Mouse (Mus musculus): Measurements from ENCODE around the gene Gm20388. TPM values are rescaled to one million over a fixed set of nuclear protein-coding genes. Genes with fewer than 3 reads are reported as not detected.
"Not testable (repeated sequence)": the region's sequence is repeated elsewhere in the genome, so short reads cannot be mapped to it uniquely, and the experiment has no call there.

Gene Gm20388
- polyA plus RNA-seq, 1 experiment from 2014 or later: not detected

GRCm38 (mm10) chr8:121314036-121314435, 1403.4 kb downstream of the Gm20388 start:
- H3K27me3 ChIP-seq (ENCODE audit: control insufficient read depth, insufficient read depth, low read length): no peaks in the 10 kb centered on the region
- no peaks in the 10 kb centered on the region for H3K9me3 ChIP-seq (ENCODE audit: control insufficient read depth, low read length)
- no peak overlapping the region for H3K27ac ChIP-seq (ENCODE audit: low read depth, low read length)
- DNase-seq (ENCODE audit: low spot score, missing footprints) (no peak), ATAC-seq (ENCODE audit: low FRiP score) (no peak)
- no peak overlapping the region for H3K4me3 ChIP-seq (ENCODE audit: low read depth, low read length)
- H3K36me3 ChIP-seq (ENCODE audit: control insufficient read depth, insufficient read depth, low read length): no peaks in the 10 kb centered on the region
- no peak overlapping the region for H3K9ac ChIP-seq (ENCODE audit: low read length)
- WGBS: 79% methylated on average over 5 of the region's 5 CpGs
- no peak overlapping the region for H3K4me2 ChIP-seq
- H3K4me1 ChIP-seq (ENCODE audit: control insufficient read depth, insufficient read depth, low read length): no peaks in the 10 kb centered on the region

- Histone ChIP-seq H3K4me3 (ENCODE audit: low read depth, low read length) (no peak overlapping the region), H3K27ac (ENCODE audit: low read depth, low read length) (no peak overlapping the region), H3K9me3 (ENCODE audit: control insufficient read depth, low read length) (no peaks in the 10 kb centered on the region), H3K36me3 (ENCODE audit: control insufficient read depth, insufficient read depth, low read length) (no peaks in the 10 kb centered on the region), H3K4me1 (ENCODE audit: control insufficient read depth, insufficient read depth, low read length) (no peaks in the 10 kb centered on the region), H3K4me2 (no peak overlapping the region), H3K27me3 (ENCODE audit: control insufficient read depth, insufficient read depth, low read length) (no peaks in the 10 kb centered on the region), H3K9ac (ENCODE audit: low read length) (no peak overlapping the region)
- ATAC-seq (ENCODE audit: low FRiP score) (no peak), DNase-seq (ENCODE audit: low spot score, missing footprints) (no peak)
- 74% methylated on average over 3 of the region's 3 CpGs for WGBS
Measured at GRCm38 (mm10) chr8:121315569-121315968, 1404.9 kb downstream of the Gm20388 start.

- no peak for DNase-seq (ENCODE audit: low spot score, missing footprints)
- 81% methylated on average over 18 of the region's 18 CpGs for WGBS
- H3K9me3 ChIP-seq (ENCODE audit: control insufficient read depth, low read length): no peaks in the 10 kb centered on the region
- H3K27me3 ChIP-seq (ENCODE audit: control insufficient read depth, insufficient read depth, low read length): no peaks in the 10 kb centered on the region
- H3K36me3 ChIP-seq (ENCODE audit: control insufficient read depth, insufficient read depth, low read length): no peaks in the 10 kb centered on the region
- no peak overlapping the region for H3K4me2 ChIP-seq
- no peaks in the 10 kb centered on the region for H3K4me1 ChIP-seq (ENCODE audit: control insufficient read depth, insufficient read depth, low read length)
- no peak overlapping the region for H3K9ac ChIP-seq (ENCODE audit: low read length)
- H3K27ac ChIP-seq (ENCODE audit: low read depth, low read length): no peak overlapping the region
- H3K4me3 ChIP-seq (ENCODE audit: low read depth, low read length): no peak overlapping the region
- no peak for ATAC-seq (ENCODE audit: low FRiP score)
Measured at GRCm38 (mm10) chr8:121316009-121316408, 1405.4 kb downstream of the Gm20388 start.

GRCm38 (mm10) chr8:121318756-121319155, 1408.1 kb downstream of the Gm20388 start:
- not testable (repeated sequence) for H3K9ac ChIP-seq (ENCODE audit: low read length); H3K9me3 ChIP-seq (ENCODE audit: control insufficient read depth, low read length); H3K4me2 ChIP-seq; H3K27me3 ChIP-seq (ENCODE audit: control insufficient read depth, insufficient read depth, low read length); H3K4me3 ChIP-seq (ENCODE audit: low read depth, low read length); DNase-seq (ENCODE audit: low spot score, missing footprints); H3K27ac ChIP-seq (ENCODE audit: low read depth, low read length); ATAC-seq (ENCODE audit: low FRiP score); H3K36me3 ChIP-seq (ENCODE audit: control insufficient read depth, insufficient read depth, low read length); H3K4me1 ChIP-seq (ENCODE audit: control insufficient read depth, insufficient read depth, low read length)
- WGBS: no CpG with 5 or more reads among the region's 19 CpGs

- 70% methylated on average over 5 of the region's 5 CpGs for WGBS
- ATAC-seq (ENCODE audit: low FRiP score): no peak
- no peak for DNase-seq (ENCODE audit: low spot score, missing footprints)
- H3K4me2 ChIP-seq: no peak overlapping the region
- H3K27ac ChIP-seq (ENCODE audit: low read depth, low read length): no peak overlapping the region
- H3K4me3 ChIP-seq (ENCODE audit: low read depth, low read length): no peak overlapping the region
- H3K4me1 ChIP-seq (ENCODE audit: control insufficient read depth, insufficient read depth, low read length): no peaks in the 10 kb centered on the region
- no peaks in the 10 kb centered on the region for H3K9me3 ChIP-seq (ENCODE audit: control insufficient read depth, low read length)
- H3K9ac ChIP-seq (ENCODE audit: low read length): no peak overlapping the region
- no peaks in the 10 kb centered on the region for H3K27me3 ChIP-seq (ENCODE audit: control insufficient read depth, insufficient read depth, low read length)
- no peaks in the 10 kb centered on the region for H3K36me3 ChIP-seq (ENCODE audit: control insufficient read depth, insufficient read depth, low read length)
Measured at GRCm38 (mm10) chr8:121319491-121319890, 1408.8 kb downstream of the Gm20388 start.

- H3K4me3 ChIP-seq (ENCODE audit: low read depth, low read length): no peak overlapping the region
- ATAC-seq (ENCODE audit: low FRiP score): no peak
- no peak for DNase-seq (ENCODE audit: low spot score, missing footprints)
- no peak overlapping the region for H3K9ac ChIP-seq (ENCODE audit: low read length)
- 64% methylated on average over 18 of the region's 18 CpGs for WGBS
- no peaks in the 10 kb centered on the region for H3K36me3 ChIP-seq (ENCODE audit: control insufficient read depth, insufficient read depth, low read length)
- no peaks in the 10 kb centered on the region for H3K27me3 ChIP-seq (ENCODE audit: control insufficient read depth, insufficient read depth, low read length)
- no peak overlapping the region for H3K27ac ChIP-seq (ENCODE audit: low read depth, low read length)
- H3K9me3 ChIP-seq (ENCODE audit: control insufficient read depth, low read length): no peaks in the 10 kb centered on the region
- no peak overlapping the region for H3K4me2 ChIP-seq
- H3K4me1 ChIP-seq (ENCODE audit: control insufficient read depth, insufficient read depth, low read length): peaks cover 4% of the 10 kb centered on the region; the same call in 1 of the 2 replicates
Measured at GRCm38 (mm10) chr8:121326164-121326910, 1415.7 kb downstream of the Gm20388 start.

- no peaks in the 10 kb centered on the region for H3K4me1 ChIP-seq (ENCODE audit: control insufficient read depth, insufficient read depth, low read length)
- H3K36me3 ChIP-seq (ENCODE audit: control insufficient read depth, insufficient read depth, low read length): no peaks in the 10 kb centered on the region
- H3K9ac ChIP-seq (ENCODE audit: low read length): no peak overlapping the region
- H3K27ac ChIP-seq (ENCODE audit: low read depth, low read length): no peak overlapping the region
- DNase-seq (ENCODE audit: low spot score, missing footprints): no peak
- H3K9me3 ChIP-seq (ENCODE audit: control insufficient read depth, low read length): 0 out of 2 replicates have a peak, but pooled peaks cover 4% of the 10 kb centered on the region
- no peak overlapping the region for H3K4me2 ChIP-seq
- 70% methylated on average over 8 of the region's 8 CpGs for WGBS
- H3K27me3 ChIP-seq (ENCODE audit: control insufficient read depth, insufficient read depth, low read length): no peaks in the 10 kb centered on the region
- no peak for ATAC-seq (ENCODE audit: low FRiP score)
- no peak overlapping the region for H3K4me3 ChIP-seq (ENCODE audit: low read depth, low read length)
Measured at GRCm38 (mm10) chr8:121332436-121332835, 1421.8 kb downstream of the Gm20388 start.

GRCm38 (mm10) chr8:121334495-121335424, 1424.1 kb downstream of the Gm20388 start:
- H3K27ac ChIP-seq (ENCODE audit: low read depth, low read length): no peak overlapping the region
- H3K36me3 ChIP-seq (ENCODE audit: control insufficient read depth, insufficient read depth, low read length): no peaks in the 10 kb centered on the region
- H3K9ac ChIP-seq (ENCODE audit: low read length): no peak overlapping the region
- 0 out of 2 replicates have a peak, but pooled peaks cover 4% of the 10 kb centered on the region for H3K9me3 ChIP-seq (ENCODE audit: control insufficient read depth, low read length)
- no peak for ATAC-seq (ENCODE audit: low FRiP score)
- no peaks in the 10 kb centered on the region for H3K27me3 ChIP-seq (ENCODE audit: control insufficient read depth, insufficient read depth, low read length)
- H3K4me2 ChIP-seq: no peak overlapping the region
- no peaks in the 10 kb centered on the region for H3K4me1 ChIP-seq (ENCODE audit: control insufficient read depth, insufficient read depth, low read length)
- DNase-seq (ENCODE audit: low spot score, missing footprints): no peak
- no peak overlapping the region for H3K4me3 ChIP-seq (ENCODE audit: low read depth, low read length)
- 75% methylated on average over 33 of the region's 33 CpGs for WGBS

GRCm38 (mm10) chr8:121335684-121336083, 1425.0 kb downstream of the Gm20388 start:
- Histone ChIP-seq H3K4me3 (ENCODE audit: low read depth, low read length) (no peak overlapping the region), H3K27ac (ENCODE audit: low read depth, low read length) (no peak overlapping the region), H3K4me2 (no peak overlapping the region), H3K9ac (ENCODE audit: low read length) (no peak overlapping the region), H3K4me1 (ENCODE audit: control insufficient read depth, insufficient read depth, low read length) (no peaks in the 10 kb centered on the region), H3K9me3 (ENCODE audit: control insufficient read depth, low read length) (0 out of 2 replicates have a peak, but pooled peaks cover 4% of the 10 kb centered on the region), H3K36me3 (ENCODE audit: control insufficient read depth, insufficient read depth, low read length) (no peaks in the 10 kb centered on the region), H3K27me3 (ENCODE audit: control insufficient read depth, insufficient read depth, low read length) (no peaks in the 10 kb centered on the region)
- ATAC-seq (ENCODE audit: low FRiP score): no peak
- WGBS: 94% methylated on average over 7 of the region's 7 CpGs
- DNase-seq (ENCODE audit: low spot score, missing footprints): no peak

Data from midbrain, embryonic 11.5 days (tissue).